Mouse (Mus musculus): ENCODE data around the gene Sirt1.

DNA sequence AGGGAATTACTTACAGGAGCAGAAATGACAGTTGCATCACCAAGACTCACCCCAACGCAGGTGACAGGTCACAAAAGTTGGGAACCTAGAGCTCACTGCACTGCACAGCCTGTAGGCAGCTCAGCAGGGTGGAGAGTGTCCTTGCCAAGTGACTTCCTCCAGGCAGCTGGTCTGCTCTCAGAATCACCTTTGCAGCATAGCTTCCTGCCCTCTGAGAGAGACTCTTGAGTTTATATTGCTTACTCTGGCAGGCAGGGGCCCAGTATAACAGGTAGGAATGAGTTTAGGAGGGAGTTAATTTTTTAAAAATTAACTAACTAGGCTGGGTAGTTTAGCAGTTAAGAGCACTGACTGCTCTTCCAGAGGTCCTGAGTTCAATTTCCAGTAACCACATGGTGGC, 67.8 kb downstream of the Sirt1 start:
- TF ChIP-seq CTCF (IDR thresholded peaks at IDR 0.05; ENCODE audit: borderline replicate concordance, control insufficient read depth, extremely low read depth, insufficient read depth, low read length, poor library complexity): no peak
- TF ChIP-seq POLR2A (IDR thresholded peaks at IDR 0.05; ENCODE audit: control insufficient read depth, extremely low read depth, insufficient read depth, low read length, poor library complexity): no peak

Measured in thymus, adult 2 months (tissue).